Mouse (Mus musculus) C2C12 (cell line): Measurements from ENCODE around the gene E2f1. TPM values are rescaled to one million over a fixed set of nuclear protein-coding genes. Genes with fewer than 3 reads are reported as not detected.

Experiments used
- H3K27me3 ChIP-seq: one replicate; pipeline ENCODE4 v1.6.1; 2011; ENCODE audit not compliant: control insufficient read depth, insufficient read depth, insufficient read length
- H3K36me3 ChIP-seq: one replicate; pipeline ENCODE4 v1.6.1; 2011; ENCODE audit not compliant: control insufficient read depth, insufficient read depth
- H3K4me3 ChIP-seq: one replicate; pipeline ENCODE4 v1.5.1; 2011; ENCODE audit warnings: mild to moderate bottlenecking, control low read depth; ENCODE audit not compliant: poor library complexity, insufficient read depth, severe bottlenecking
- H3K79me2 ChIP-seq: one replicate; pipeline ENCODE4 v1.6.1; 2011; ENCODE audit not compliant: control insufficient read depth, insufficient read depth
- H3K79me3 ChIP-seq: one replicate; pipeline ENCODE4 v1.6.1; 2011; ENCODE audit warnings: low read depth, control low read depth
- H3ac ChIP-seq: one replicate; pipeline ENCODE3; 2011; ENCODE audit warnings: low read depth; ENCODE audit not compliant: control insufficient read depth, insufficient read length
- CEBPB ChIP-seq: IDR thresholded peaks from one replicate; pipeline ENCODE4 v1.6.1; 2011; ENCODE audit warnings: low read depth, mild to moderate bottlenecking, control low read depth, moderate library complexity
- CTCF ChIP-seq: IDR thresholded peaks from one replicate; pipeline ENCODE4 v1.5.1; 2011; ENCODE audit not compliant: control insufficient read depth, insufficient read depth, insufficient read length
- FOSL1 ChIP-seq: IDR thresholded peaks from one replicate; pipeline ENCODE4 v1.8.0; 2011; ENCODE audit warnings: mild to moderate bottlenecking, low read length; ENCODE audit not compliant: poor library complexity, insufficient read depth, severe bottlenecking
- MAX ChIP-seq: IDR thresholded peaks from one replicate; pipeline ENCODE4 v1.6.1; 2011; ENCODE audit warnings: mild to moderate bottlenecking, control low read depth
- MYOD1 ChIP-seq: IDR thresholded peaks from one replicate; pipeline ENCODE4 v1.6.1; 2011; ENCODE audit warnings: low read depth; ENCODE audit not compliant: control insufficient read depth, insufficient read length
- MYOG ChIP-seq: IDR thresholded peaks from one replicate; pipeline ENCODE4 v1.6.1; 2011; ENCODE audit not compliant: control insufficient read depth, insufficient read length; ENCODE audit errors: extremely low read depth
- USF1 ChIP-seq: IDR thresholded peaks from one replicate; pipeline ENCODE4 v1.6.1; 2011; ENCODE audit warnings: low read depth, mild to moderate bottlenecking, control low read depth, moderate library complexity
- polyA plus RNA-seq: library from polyadenylated mRNA; unstranded; fragments of >200 nt; fragmentation: generic; extraction: Trizol; gene quantifications from one replicate; pipeline ENCODE4 v1.2.1, GENCODE M21; 2012; ENCODE audit warnings: missing spikeins

E2f1 gene
- polyA plus RNA-seq, 1 experiment = 33.3 TPM

- peaks cover 28% of the 10 kb centered on the region for H3K36me3 ChIP-seq
- TF ChIP-seq MAX (no peak), CEBPB (no peak), FOSL1 (no peak), USF1 (no peak)
- no peaks in the 10 kb centered on the region for H3K79me3 ChIP-seq
- no peaks in the 10 kb centered on the region for H3K27me3 ChIP-seq
- H3K79me2 ChIP-seq = no peaks in the 10 kb centered on the region
- no peak within 1 kb of the TSS for H3K4me3 ChIP-seq
- H3ac ChIP-seq = no peak within 1 kb of the TSS
Measured at GRCm38 (mm10) chr2:154558264-154559039, 11.2 kb downstream of the E2f1 start, which contains the start of gene Necab3. TSS of gene Necab3 (minus strand) at chr2:154558890.

GRCm38 (mm10) chr2:154557184-154557832, 12.4 kb downstream of the E2f1 start:
- H3K36me3 ChIP-seq = peaks cover 20% of the 10 kb centered on the region
- H3K27me3 ChIP-seq = no peaks in the 10 kb centered on the region
- H3K79me2 ChIP-seq = no peaks in the 10 kb centered on the region
- H3K79me3 ChIP-seq = no peaks in the 10 kb centered on the region
- TF ChIP-seq CEBPB (no peak), MYOD1 (no peak), FOSL1 (no peak), MAX (no peak), USF1 (no peak)
- no peak overlapping the region for H3ac ChIP-seq
- no peak overlapping the region for H3K4me3 ChIP-seq

- H3K79me2 ChIP-seq = no peaks in the 10 kb centered on the region
- H3K4me3 ChIP-seq = no peak overlapping the region
- H3K36me3 ChIP-seq = peaks cover under 1% of the 10 kb centered on the region
- H3K27me3 ChIP-seq = no peaks in the 10 kb centered on the region
- no peak overlapping the region for H3ac ChIP-seq
- H3K79me3 ChIP-seq = no peaks in the 10 kb centered on the region
- no peak for TF ChIP-seq CTCF
- TF ChIP-seq USF1 = no peak
- no peak for TF ChIP-seq MYOG
- no peak for TF ChIP-seq FOSL1
- no peak for TF ChIP-seq MYOD1
- no peak for TF ChIP-seq CEBPB
- TF ChIP-seq MAX = no peak
Measured at GRCm38 (mm10) chr2:154555235-154555634, 14.5 kb downstream of the E2f1 start.

GRCm38 (mm10) chr2:154552424-154552907, 17.2 kb downstream of the E2f1 start:
- H3K4me3 ChIP-seq = no peak overlapping the region
- no peaks in the 10 kb centered on the region for H3K79me2 ChIP-seq
- TF ChIP-seq CTCF (peak; percentile 35), MYOD1 (no peak), FOSL1 (no peak), USF1 (no peak), MYOG (no peak), CEBPB (no peak), MAX (no peak)
- H3K36me3 ChIP-seq = no peaks in the 10 kb centered on the region
- H3ac ChIP-seq = no peak overlapping the region
- no peaks in the 10 kb centered on the region for H3K79me3 ChIP-seq
- no peaks in the 10 kb centered on the region for H3K27me3 ChIP-seq

- Histone ChIP-seq H3K79me3 (no peaks in the 10 kb centered on the region), H3K79me2 (no peaks in the 10 kb centered on the region), H3K27me3 (no peaks in the 10 kb centered on the region), H3K4me3 (no peak overlapping the region), H3ac (no peak overlapping the region), H3K36me3 (no peaks in the 10 kb centered on the region)
- no peak for TF ChIP-seq CTCF
- TF ChIP-seq MYOG = no peak
- no peak for TF ChIP-seq CEBPB
- TF ChIP-seq MAX = no peak
- no peak for TF ChIP-seq FOSL1
- TF ChIP-seq USF1 = no peak
- TF ChIP-seq MYOD1 = no peak
Measured at GRCm38 (mm10) chr2:154551927-154552326, 17.8 kb downstream of the E2f1 start.

- no peaks in the 10 kb centered on the region for H3K27me3 ChIP-seq
- H3ac ChIP-seq = no peak within 1 kb of the TSS
- H3K79me3 ChIP-seq = no peaks in the 10 kb centered on the region
- TF ChIP-seq MYOG = no peak
- TF ChIP-seq FOSL1 = no peak
- no peak within 1 kb of the TSS for H3K4me3 ChIP-seq
- no peaks in the 10 kb centered on the region for H3K79me2 ChIP-seq
- H3K36me3 ChIP-seq = no peaks in the 10 kb centered on the region
Measured at GRCm38 (mm10) chr2:154551476-154551875, 18.2 kb downstream of the E2f1 start, which contains the start of gene Actl10. TSS of gene Actl10 (plus strand) at chr2:154551776.
